Mouse (Mus musculus): Measurements from ENCODE around the gene Cnot1.
"Not testable (repeated sequence)": the region's sequence is repeated elsewhere in the genome, so short reads cannot be mapped to it uniquely, and the experiment has no call there.

The Cnot1 gene

DNA sequence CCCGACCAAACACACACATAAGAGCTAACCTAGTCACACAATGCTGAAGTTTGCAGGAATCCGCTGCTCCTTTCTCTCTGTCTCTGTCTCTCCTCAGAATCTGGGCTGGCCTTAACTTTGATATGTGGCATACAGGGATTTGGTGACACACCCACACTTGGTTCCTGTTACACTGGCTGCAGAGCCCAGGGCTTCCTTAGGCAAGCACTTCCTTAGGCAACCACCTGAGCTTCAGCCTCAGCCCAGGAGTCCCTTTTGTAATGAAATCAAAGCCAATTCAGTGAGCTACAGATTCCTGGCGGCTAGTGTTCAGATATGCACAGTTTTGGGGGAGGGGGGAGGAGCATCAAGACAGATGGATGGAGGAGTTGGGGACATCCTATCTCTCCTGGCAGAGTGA is 10.3 kb upstream of the Cnot1 start:
- DNase-seq (ENCODE audit: extremely low spot score, low read depth, low spot score): no peak

DNA sequence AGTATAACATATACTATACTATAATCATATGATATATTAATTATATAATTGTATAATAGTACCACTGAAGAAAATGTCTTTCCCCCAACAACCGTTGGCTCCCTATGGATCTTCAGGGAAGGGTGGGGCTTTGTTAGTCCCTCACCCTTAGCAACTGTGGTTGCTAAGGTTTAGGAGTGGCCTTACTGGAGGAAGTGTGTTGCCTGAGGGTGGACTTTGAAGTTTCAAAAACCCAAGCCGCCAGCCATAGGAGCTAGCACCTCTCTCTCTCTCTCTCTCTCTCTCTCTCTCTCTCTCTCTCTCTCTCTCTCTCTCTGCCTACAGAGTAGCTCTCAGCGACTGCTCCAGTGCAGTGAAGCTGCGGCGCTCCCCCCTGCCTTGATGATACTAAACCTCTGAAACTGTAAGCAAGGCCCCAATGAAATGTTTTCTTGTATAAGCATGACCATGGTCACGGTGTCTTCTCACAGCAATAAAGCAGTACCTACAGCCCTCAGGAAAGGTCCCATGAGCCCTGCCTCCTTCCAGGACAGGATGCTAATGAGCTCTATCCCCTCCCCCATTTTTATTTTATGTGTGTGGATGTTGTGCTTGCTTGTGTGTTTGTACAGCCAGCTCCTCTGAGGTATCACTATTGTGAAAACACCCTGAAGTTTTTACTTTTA is 8.9 kb upstream of the Cnot1 start:
- no peak for DNase-seq (ENCODE audit: extremely low spot score, low read depth, low spot score)

DNA sequence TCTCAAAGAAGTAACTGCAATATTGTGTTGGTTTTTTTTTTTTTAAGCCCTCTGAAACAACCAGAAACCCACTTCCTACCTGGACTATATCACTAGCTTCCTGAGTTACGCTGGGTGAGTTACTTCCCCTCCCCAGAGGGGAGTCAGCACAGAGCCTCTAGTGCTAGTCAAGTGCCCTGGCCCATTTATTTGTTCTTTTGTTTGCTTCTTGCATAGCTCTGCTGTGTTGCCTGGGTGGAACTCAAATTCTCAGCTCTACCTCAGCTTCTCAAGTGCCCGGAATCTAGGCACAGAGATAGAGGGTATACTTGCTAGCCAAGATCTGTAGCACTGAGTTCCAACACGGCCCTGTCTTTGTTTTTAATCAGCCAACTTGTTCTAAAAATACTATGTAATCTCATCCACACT is 2.9 kb upstream of the Cnot1 start:
- no peak for DNase-seq (ENCODE audit: extremely low spot score, low read depth, low spot score)

DNA sequence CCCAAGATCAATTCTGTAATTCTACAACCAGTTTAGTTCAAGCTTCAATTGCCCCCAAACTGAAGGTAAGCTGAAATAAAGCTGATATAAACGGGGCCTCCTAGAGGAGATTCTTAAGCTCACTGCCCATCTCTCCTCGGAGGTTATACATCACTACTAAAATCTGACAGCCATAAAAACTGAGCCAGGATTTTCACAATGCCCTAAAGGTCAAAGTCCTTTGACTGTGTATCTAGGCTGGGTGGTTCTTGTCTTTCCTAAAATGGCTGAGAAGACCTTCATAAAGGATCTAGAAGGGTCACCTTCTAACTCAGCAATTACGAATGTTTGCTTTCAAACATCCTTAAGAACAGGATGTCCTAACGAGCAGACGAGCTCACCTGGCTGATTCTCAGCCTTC is 1.9 kb upstream of the Cnot1 start:
- no peak for DNase-seq (ENCODE audit: extremely low spot score, low read depth, low spot score)

DNA sequence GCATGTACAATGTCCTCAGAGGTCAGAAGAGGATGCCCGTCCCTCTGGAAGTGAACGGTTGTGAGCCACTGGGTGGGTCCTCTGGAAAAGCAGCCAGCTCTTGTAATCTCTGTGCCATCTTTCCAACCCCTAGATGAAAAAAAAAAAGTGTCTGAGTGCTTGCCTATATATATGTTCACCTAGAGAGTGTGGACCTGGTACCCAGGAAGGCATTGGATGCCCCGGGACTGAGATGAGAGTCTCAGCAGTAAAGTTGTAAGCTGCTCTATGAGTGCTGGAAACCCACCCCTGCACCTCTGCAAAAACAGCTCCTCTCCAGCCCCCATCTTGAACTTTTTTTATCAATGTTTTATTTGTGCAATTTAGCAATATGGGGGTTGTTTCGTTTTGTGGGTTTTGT is 1.4 kb upstream of the Cnot1 start:
- no peak for DNase-seq (ENCODE audit: extremely low spot score, low read depth, low spot score)

DNA sequence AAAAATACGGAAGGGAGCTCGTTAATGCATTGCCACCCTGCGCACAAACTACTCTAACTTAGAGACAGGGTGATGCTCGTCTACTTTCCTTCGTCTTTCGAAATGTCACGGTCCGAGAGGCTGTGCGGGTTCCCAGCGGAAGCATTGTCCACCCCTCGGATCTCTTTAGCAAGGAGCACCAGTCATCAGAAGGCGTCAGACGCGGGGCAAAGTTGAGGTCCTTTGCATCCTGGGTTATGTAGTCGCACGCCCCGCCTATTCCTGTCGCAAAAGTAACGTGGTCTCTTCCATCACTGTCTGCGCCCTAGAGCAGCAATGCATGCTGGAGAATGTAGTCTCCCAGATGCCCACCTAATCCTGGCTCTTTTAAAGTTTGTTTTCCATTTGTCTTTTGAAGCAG is 597 bp upstream of the Cnot1 start:
- peak; percentile 84 for DNase-seq (ENCODE audit: extremely low spot score, low read depth, low spot score)

DNA sequence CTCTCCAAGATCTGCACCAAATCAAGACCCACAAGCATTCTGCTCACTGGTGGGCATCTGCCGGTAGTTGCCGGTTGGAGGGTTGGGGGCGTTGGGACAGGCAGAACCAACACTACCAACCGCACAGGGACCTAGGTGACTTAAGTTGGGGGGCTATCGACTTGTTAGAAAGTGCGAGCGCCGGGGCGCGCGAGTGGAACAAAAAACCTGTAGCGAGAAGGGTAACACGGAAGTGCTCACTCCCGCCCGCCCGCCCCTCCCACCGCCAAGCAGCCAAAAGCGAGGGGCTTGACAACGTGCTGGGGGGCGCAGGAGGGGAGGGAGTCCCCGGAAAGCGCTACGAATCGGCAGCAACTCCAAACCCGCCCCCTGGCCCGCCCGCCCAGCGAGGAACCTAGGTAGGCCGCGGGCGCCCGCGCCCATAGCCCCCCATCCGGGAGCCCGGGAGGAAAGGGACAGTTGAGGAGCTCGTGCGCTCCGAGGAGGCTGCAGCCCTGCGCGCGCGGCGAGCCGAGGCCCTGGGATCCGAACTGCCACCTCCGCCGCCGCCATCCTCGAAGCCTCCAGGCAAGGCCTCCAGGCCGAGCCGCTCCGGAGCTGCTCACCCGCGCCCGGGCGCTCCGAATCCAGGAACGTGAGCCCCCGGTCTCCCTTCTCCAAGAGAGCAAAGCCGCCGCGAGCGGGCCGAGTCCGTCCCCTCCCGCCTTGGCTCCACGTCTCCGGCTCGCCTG is 638 bp downstream of the Cnot1 start:
- DNase-seq (ENCODE audit: extremely low spot score, low read depth, low spot score): no peak

DNA sequence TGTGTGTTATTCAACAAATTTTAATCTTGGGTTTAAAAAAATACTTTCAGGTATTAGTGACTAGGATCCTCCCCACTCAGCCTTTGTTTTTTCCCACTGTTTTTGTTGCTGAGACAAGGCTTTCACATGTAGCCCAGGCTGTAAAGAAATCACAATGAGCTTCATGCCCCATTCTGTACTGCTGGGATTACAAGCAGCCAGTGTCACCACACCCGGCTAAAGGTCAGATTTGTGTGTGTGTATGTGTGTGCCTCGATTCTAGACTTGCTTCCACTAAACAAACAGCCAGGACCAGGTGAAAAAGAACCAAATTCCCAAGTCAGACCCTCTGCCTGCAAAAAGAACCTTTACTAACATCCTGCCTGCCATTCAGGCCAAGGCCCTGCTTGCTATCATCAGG is 1.8 kb downstream of the Cnot1 start:
- DNase-seq (ENCODE audit: extremely low spot score, low read depth, low spot score): no peak

DNA sequence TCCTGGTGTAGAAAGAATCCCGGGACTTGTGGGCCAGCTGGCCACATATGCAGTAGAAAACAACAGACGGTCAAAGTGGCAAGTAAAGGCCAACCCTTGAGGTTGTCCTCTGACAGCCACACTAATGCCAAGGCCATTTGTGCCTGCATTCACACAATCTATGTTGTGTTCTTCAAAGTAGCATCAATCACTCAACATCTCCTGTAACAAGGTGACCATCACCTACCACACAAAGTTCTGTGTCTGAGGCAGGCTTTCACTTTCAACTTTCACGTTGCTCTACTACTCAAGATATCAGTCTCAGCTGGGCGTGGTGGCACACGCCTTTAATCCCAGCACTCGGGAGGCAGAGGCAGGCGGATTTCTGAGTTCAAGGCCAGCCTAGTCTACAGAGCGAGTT is 5.0 kb downstream of the Cnot1 start:
- no peak for DNase-seq (ENCODE audit: extremely low spot score, low read depth, low spot score)

DNA sequence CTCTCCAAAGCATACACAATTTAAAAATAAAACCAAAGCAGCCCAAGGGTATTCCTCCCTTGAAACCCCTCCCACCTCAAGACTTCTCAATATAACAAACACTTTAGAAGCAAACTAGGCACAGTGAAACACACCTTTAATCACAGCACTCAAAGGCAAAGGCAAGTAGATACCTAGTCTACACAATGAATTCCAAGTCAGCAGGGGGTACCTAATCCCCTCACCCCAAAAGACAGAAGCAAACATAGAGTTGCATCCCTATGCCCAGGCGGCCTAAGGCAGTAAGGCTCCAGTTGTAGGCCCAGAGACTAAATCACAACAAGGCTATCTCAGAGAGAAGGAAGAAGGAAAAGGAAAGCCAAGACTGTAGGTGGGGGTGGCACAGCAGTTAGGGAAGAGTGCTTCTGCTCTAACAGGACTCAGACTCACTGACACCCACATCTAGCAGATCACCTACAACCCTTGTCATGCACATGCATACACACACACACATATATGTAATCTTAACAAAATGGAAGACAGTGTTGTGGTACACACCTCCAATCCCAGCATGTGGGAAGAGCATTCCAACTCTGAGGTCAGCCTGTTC is 5.7 kb downstream of the Cnot1 start:
- no peak for DNase-seq (ENCODE audit: extremely low spot score, low read depth, low spot score)

DNA sequence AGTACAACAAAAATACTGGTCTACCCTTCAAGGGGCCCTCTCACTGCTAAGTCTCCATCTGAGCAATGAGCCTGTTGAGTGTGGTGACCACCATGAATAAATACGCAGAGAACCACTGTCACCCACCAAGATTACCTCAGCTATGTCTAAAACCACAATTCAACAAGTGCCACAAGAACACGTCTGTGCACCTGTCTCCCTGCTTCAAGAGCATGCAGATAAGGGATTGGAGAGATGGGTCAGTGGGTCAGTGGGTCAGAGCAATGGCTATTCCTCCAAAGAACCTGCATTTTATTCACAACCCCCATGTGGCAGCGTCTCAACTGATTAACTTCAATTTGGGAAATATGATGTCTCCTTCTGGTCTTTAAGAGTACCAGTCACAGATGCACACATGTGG is 6.9 kb downstream of the Cnot1 start:
- DNase-seq (ENCODE audit: extremely low spot score, low read depth, low spot score): no peak

DNA sequence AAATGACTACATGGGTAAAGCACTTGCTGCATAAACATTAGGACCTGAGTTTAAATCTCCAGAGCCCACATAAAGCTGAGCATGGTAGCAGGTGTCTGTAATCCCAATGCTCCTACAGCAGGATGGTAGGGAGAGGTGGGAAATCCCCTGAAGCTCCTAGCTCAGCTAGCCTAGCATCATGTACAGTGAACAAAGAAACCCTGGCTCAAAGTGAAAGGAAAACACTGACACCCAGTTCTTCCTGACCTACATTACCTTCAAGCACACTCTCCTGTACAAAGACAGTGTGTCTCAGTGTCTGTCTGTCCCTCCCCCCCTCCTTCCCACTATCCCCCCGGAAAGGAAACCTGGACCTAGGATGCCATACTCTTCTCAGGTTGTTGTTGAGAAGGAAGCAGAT is 7.4 kb downstream of the Cnot1 start:
- no peak for DNase-seq (ENCODE audit: extremely low spot score, low read depth, low spot score)

DNA sequence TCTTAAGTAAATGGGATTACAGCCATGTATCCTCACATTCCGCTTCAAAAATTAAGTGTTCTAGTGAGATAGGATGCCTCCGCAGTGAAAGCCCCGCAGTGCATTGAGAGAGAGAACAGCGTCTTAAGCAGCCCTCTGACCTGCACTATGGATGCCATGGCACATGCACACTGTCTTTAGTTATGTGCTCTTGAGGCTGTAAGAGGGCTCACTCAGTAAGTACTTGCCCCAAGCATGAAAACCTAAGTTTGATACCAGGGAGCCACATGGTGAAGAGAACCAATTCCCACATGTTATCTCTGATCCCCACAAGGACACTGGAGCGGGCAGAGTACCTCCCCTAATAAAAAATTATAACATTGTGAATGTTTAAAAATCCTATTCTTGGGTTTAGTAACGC is 8.1 kb downstream of the Cnot1 start:
- no peak for DNase-seq (ENCODE audit: extremely low spot score, low read depth, low spot score)

DNA sequence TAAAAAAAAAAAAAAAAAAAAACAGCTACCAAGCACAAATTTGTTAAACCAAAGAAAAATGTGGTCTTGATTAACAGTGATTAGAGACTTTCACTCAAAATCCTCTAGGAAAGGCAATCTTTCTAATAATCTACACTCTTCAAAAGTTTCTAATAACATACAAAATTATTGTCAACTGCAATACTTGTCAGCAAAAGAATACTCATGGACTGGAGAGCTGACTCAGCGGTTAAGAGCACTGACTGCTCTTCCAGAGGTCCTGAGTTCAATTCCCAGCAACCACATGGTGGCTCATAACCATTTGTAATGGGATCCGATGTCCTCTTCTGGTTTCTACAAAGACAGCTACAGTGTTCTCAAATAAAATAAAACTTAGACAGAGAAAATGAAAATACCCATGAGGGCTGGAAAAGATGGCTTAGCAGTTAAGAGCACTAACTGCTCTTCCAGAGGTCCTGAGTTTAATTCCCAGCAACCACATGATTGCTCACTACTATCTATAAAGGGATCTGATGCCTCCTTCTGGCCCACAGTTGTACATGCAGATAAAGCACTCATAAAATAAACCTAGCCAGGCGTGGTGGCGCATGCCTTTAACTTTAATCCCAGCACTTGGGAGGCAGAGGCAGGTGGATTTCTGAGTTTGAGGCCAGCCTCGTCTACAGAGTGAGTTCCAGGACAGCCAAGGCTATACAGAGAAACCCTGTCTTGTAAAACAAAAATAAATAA is 11.8 kb downstream of the Cnot1 start:
- DNase-seq (ENCODE audit: extremely low spot score, low read depth, low spot score): not testable (repeated sequence)

DNA sequence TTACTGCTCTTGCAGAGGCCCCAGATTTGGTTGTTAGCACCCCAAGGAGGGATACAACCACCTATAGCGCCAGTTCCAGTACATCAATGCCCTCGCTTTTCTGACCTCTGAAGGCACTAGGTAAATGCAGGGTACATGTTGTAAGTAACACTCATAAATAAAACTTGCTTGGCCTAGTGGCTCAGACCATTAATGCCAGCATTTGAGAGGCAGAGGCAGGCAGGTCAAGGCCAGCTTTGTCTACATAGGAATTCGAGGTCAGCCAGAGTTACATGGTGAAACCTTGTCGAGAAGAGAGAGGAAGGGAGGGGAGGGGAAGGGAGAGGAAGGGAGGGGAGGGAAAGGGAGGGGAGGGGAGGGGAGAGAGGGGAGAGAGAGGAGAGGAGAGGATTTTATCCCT is 21.7 kb downstream of the Cnot1 start:
- DNase-seq (ENCODE audit: extremely low spot score, low read depth, low spot score): no peak

DNA sequence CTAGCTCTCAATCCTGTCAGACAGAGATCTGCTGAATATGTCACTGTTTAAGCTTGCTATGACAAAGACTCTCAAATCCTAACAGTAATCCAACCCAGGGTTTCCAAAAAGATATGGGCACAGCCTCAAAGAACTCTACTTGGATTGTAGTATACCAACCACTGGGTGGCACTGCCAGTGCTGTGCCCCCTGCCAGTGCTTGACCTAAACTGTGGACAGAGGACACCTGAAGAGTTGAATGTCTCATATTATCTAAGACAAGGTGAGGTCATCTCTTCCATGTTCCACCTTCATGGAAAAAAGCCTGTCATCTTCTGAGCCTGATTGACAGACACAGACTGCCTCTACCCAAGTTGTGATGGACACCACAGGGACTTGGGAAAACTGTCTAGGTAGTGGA is 24.6 kb downstream of the Cnot1 start:
- DNase-seq (ENCODE audit: extremely low spot score, low read depth, low spot score): no peak

DNA sequence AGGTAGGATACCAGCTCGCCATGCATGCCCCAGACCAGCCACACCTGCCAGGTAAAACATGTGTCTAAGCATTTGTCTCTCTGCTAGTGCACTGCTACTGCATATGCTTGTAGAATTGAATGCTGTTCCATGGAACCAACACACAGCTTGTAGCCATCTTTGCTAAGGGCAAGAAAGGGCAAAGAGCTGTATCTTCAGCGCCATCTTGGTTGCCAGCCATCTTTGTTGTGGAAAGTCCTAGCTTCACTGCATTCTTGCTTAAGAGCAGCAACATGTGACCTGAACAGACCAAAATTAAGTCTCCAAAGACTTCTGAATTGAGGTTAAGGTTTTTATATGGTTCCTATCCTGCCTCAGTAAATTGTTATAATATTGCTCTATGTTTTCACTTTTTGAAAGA is 25.5 kb downstream of the Cnot1 start:
- DNase-seq (ENCODE audit: extremely low spot score, low read depth, low spot score): no peak

DNA sequence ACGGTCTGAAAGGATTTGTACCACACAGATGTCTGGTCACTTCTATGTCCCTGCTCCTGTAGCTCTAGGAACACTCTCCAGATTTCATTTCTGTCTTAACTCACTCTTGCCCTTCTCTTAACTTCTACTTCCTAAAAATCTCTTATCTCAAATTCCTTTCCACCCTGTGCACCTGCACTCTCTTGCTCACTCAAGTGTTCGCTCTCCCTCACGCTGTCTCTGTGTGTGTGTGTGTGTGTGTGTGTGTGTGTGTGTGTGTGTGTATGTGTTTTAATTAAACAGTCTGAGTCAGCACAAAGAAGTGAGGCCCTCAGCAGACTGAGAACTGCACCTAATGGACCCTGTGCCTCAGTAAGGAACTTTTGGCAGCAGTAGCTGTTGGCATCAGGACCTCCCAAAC is 26.2 kb downstream of the Cnot1 start:
- DNase-seq (ENCODE audit: extremely low spot score, low read depth, low spot score): no peak

DNA sequence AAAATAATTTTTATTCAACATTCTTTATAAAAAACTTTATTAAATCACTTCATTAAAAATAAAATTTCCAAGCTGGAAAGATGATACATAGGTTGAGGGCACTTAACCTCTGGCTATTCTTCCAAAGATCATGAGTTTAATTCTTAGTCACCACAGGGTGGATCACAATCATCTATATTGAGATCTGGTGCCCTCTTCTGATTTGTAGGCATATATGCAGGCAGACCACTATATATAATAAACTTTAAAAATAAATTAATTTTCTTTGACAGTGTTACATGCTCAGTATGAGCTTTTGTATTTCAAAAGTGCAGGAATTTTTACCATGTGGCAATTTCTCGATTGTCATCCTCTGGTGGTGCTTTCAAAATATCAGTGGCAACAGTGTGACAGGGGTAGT is 43.1 kb downstream of the Cnot1 start:
- no peak for DNase-seq (ENCODE audit: extremely low spot score, low read depth, low spot score)

DNA sequence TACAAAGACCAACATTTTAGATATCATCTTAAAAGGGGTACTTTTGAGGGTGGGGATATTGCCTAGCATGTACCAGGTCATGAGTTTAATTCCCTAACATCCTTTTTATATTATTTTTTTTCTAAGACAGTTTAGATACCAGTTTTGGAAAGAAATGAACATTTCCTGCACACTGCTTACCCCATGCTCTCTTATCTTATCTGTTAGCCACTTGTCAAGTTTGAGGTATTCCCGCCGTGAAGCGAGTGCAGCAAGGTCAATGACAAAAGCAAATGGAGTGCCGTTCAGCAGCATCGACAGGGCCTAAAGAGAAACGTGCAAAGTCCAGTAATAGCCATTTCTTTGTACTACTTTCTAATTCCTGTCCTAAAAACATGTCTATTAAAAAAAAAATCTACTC is 46.9 kb downstream of the Cnot1 start:
- no peak for DNase-seq (ENCODE audit: extremely low spot score, low read depth, low spot score)

DNA sequence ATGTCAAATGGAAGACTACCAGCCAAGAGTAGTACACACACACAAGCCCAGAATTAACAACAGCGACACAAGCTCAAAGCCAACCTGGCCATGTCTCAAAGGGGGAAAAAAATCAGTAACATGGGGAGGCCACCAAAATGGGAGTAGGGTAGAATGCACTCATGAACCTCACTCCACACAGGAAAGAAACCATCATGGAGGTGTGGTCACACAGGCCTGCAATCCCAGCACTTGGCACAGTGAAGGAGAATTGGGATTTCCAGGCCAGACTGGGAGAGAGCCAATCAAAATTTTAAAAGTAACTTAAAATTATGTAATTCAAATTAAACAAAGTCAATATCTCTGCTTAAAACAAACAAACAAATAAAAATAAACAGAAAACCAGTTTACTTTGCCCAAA is 55.3 kb downstream of the Cnot1 start:
- no peak for DNase-seq (ENCODE audit: extremely low spot score, low read depth, low spot score)

DNA sequence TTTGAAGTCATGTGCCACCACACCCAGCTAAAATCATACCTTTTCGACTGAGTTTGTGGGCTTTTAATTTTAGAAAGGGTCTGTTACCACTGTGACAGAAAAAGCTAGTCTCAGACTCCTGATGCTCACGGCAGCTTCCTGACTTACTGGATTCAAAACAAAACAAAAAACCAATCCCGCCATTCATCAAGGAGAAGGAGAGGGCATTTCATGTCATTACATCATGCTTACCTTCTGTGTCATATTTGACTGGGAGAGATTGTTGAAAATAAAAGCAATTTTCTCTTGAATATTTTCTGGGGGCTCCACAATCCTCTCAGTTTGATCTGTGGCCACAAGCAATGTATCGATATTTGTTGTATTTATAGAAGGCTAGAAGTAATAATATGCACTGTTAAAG is 59.2 kb downstream of the Cnot1 start:
- DNase-seq (ENCODE audit: extremely low spot score, low read depth, low spot score): no peak

Measured in hindlimb bud, embryonic 11.5 days (tissue).